Comparison of ENCODE assay signal across 8 mouse cellular contexts in the genomic region with DNA sequence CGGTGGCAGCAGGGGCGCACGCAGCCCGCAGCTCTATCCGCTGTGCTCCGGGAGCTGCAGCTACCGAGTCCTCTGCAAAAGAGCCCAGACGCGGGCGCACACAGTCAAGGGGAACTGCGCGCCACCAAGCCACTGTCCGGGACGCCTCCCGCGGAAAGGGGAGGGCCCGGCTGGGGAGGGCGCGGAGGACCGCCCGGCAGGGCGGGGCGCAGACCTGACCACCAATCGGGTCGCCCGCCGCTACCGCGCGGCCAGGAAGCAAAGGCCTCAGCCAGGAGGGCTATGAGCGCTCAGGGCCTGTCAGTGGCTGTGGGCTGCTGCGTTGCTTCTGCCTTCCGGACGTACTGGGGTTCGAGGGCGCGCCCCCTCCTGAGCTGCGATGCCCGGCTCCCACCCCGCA.
DNase-seq lines count a peak whose midpoint lies in the region; ATAC-seq lines count a peak whose summit lies in the region.
"Not testable (repeated sequence)": the region's sequence is repeated elsewhere in the genome, so short reads cannot be mapped to it uniquely, and the experiment has no call there.

No protein-coding gene starts in this region.

- ATAC-seq in forebrain, embryonic 12.5 days (ENCODE audit: low FRiP score); heart, embryonic 15.5 days (replicated peaks; ENCODE audit: insufficient number of reproducible peaks, insufficient read depth, low FRiP score, low read depth); limb, embryonic 11.5 days (ENCODE audit: insufficient number of reproducible peaks, low FRiP score, low TSS enrichment, low read depth): not testable (repeated sequence)

- H3K4me1 ChIP-seq in forebrain, embryonic 12.5 days; heart, embryonic 15.5 days (replicated peaks); limb, embryonic 11.5 days (ENCODE audit: control insufficient read depth, insufficient read depth, low read length): not testable (repeated sequence)

- H3K9ac ChIP-seq in forebrain, embryonic 12.5 days; heart, embryonic 15.5 days: not testable (repeated sequence)
- 0 out of 2 replicates have a peak overlapping the region, but pooled peaks have one; percentile 5 for H3K9ac ChIP-seq in limb, embryonic 11.5 days (ENCODE audit: low read length)

- not testable (repeated sequence) for H3K27ac ChIP-seq in forebrain, embryonic 12.5 days; heart, embryonic 15.5 days; limb, embryonic 11.5 days (replicated peaks; ENCODE audit: low read depth, low read length)

- H3K27me3 ChIP-seq in forebrain, embryonic 12.5 days; heart, embryonic 15.5 days; limb, embryonic 11.5 days (ENCODE audit: control insufficient read depth, insufficient read depth, low read length): not testable (repeated sequence)

- peak overlapping the region; percentile 23 for H3K4me3 ChIP-seq in forebrain, embryonic 12.5 days (replicated peaks)
- H3K4me3 ChIP-seq in heart, embryonic 15.5 days, result peak overlapping the region; percentile 27
- H3K4me3 ChIP-seq in limb, embryonic 11.5 days (ENCODE audit: low read depth, low read length), result peak overlapping the region; percentile 29

- WGBS in forebrain, embryonic 12.5 days, result 6% methylated on average over 36 of the region's 40 CpGs
- WGBS in heart, embryonic 15.5 days, result 3% methylated on average over 39 of the region's 40 CpGs
- WGBS in limb, embryonic 11.5 days, result 4% methylated on average over 29 of the region's 40 CpGs

- peak; percentile 44 for DNase-seq in adrenal gland, postnatal 10 days
- DNase-seq in kidney, adult 11 months, result peak; percentile 8
- peak; percentile 46 for DNase-seq in limb, embryonic 11.5 days (ENCODE audit: low spot score)
- DNase-seq in lung, postnatal 36 days, result peak; percentile 24
- peak; percentile 1 for DNase-seq in retina, embryonic 14.5 days (ENCODE audit: low spot score)
- peak; percentile 15 to 43 for DNase-seq in urinary bladder, postnatal 36 days (ENCODE audit: low spot score in 2 of 2)

- not testable (repeated sequence) for H3K9me3 ChIP-seq in forebrain, embryonic 12.5 days; heart, embryonic 15.5 days (replicated peaks); limb, embryonic 11.5 days (ENCODE audit: control insufficient read depth, low read length)

- H3K4me2 ChIP-seq in forebrain, embryonic 12.5 days, result peak overlapping the region; percentile 21
- peak overlapping the region; percentile 37 for H3K4me2 ChIP-seq in heart, embryonic 15.5 days
- H3K4me2 ChIP-seq in limb, embryonic 11.5 days (ENCODE audit: low read depth, severe bottlenecking), result peak overlapping the region; percentile 10; the same call in 1 of the 2 replicates

- not testable (repeated sequence) for H3K36me3 ChIP-seq in forebrain, embryonic 12.5 days (replicated peaks); heart, embryonic 15.5 days; limb, embryonic 11.5 days (ENCODE audit: control insufficient read depth, insufficient read depth, low read length)
